19 mouse cellular contexts compared by ENCODE assay signal in genomic region chr6:120076619-120077450, GRCm38 (mm10). TPM values are rescaled to one million over a fixed set of nuclear protein-coding genes. Genes with fewer than 3 reads are reported as not detected.
DNase-seq lines count a peak whose midpoint lies in the region; ATAC-seq and TF ChIP-seq lines count a peak whose summit lies in the region.
"Had no signal": no experiment of that assay in that cellular context is flagged by ENCODE, and none has a peak within 500 bp of the region (broad histone marks: within the 10 kb centered on the region; RNA-seq: fewer than 3 reads in every experiment).

No protein-coding gene starts in this region.

- H3K36me3 ChIP-seq in liver, embryonic 11.5 days (ENCODE audit: control insufficient read depth, insufficient read depth, low read length): no peaks in the 10 kb centered on the region
- no peaks in the 10 kb centered on the region for H3K36me3 ChIP-seq in liver, embryonic 14.5 days (replicated peaks; ENCODE audit: control insufficient read depth, insufficient read depth, low read depth)
- H3K36me3 ChIP-seq in splenic B cell, adult 2 months (ENCODE audit: control insufficient read depth, insufficient read depth, low read length, poor library complexity, severe bottlenecking): no peaks in the 10 kb centered on the region
- H3K36me3 ChIP-seq: hindbrain, embryonic 10.5 days; intestine, embryonic 15.5 days; limb, embryonic 15.5 days; midbrain, embryonic 12.5 days had no signal

- H3K4me3 ChIP-seq in liver, embryonic 11.5 days (ENCODE audit: low read depth, low read length): no peak overlapping the region
- no peak overlapping the region for H3K4me3 ChIP-seq in liver, embryonic 14.5 days (ENCODE audit: insufficient read depth in 1 of 2, low read depth in 2 of 2, low read length in 2 of 2)
- H3K4me3 ChIP-seq: hindbrain, embryonic 10.5 days; intestine, embryonic 15.5 days; limb, embryonic 15.5 days; midbrain, embryonic 12.5 days; myocyte had no signal

- ATAC-seq in liver, embryonic 11.5 days (replicated peaks; ENCODE audit: low FRiP score): peak; percentile 64
- peak; percentile 95 for ATAC-seq in erythroblast, adult 5-6 weeks (replicated peaks; ENCODE audit: low FRiP score, poor library complexity, severe bottlenecking)
- ATAC-seq in liver, embryonic 14.5 days (ENCODE audit: insufficient read depth): peak; percentile 68
- ATAC-seq in frontal cortex, adult (ENCODE audit: low TSS enrichment): no peak
- ATAC-seq: intestine, embryonic 15.5 days had no signal

- H3K27me3 ChIP-seq in liver, embryonic 11.5 days (replicated peaks; ENCODE audit: control insufficient read depth, insufficient read depth, low read length): no peaks in the 10 kb centered on the region
- no peaks in the 10 kb centered on the region for H3K27me3 ChIP-seq in liver, embryonic 14.5 days (ENCODE audit: control insufficient read depth, insufficient read depth, low read length)
- H3K27me3 ChIP-seq in splenic B cell, adult 2 months (ENCODE audit: control insufficient read depth, insufficient read depth, low read length, poor library complexity, severe bottlenecking): no peaks in the 10 kb centered on the region; the same call in 1 of the 2 replicates
- H3K27me3 ChIP-seq: intestine, embryonic 15.5 days; limb, embryonic 15.5 days; midbrain, embryonic 12.5 days had no signal

- TF ChIP-seq CTCF in liver, embryonic 14.5 days (IDR thresholded peaks at IDR 0.05; ENCODE audit: low read depth): no peak

- WGBS in liver, embryonic 11.5 days: 65% methylated on average over 6 of the region's 6 CpGs
- WGBS in liver, embryonic 14.5 days (ENCODE audit: insufficient replicate concordance): 55% methylated on average over 6 of the region's 6 CpGs

- no peaks in the 10 kb centered on the region for H3K9me3 ChIP-seq in liver, embryonic 11.5 days (ENCODE audit: control insufficient read depth, low read length)
- no peaks in the 10 kb centered on the region for H3K9me3 ChIP-seq in liver, embryonic 14.5 days (ENCODE audit: control insufficient read depth, low read length)
- H3K9me3 ChIP-seq: hindbrain, embryonic 10.5 days; intestine, embryonic 15.5 days; limb, embryonic 15.5 days; midbrain, embryonic 12.5 days had no signal

- no peak for DNase-seq in liver, embryonic 11.5 days (ENCODE audit: low spot score)
- DNase-seq in liver: no peak
- DNase-seq in liver, embryonic 14.5 days (ENCODE audit: low read depth in 3 of 3, low spot score in 3 of 3): peak in 2 of 3 experiments; percentile 16 to 20
- DNase-seq in splenic B cell, adult 2 months (ENCODE audit: low read depth, low spot score): peak; percentile 33
- DNase-seq in urinary bladder, postnatal 14 days (ENCODE audit: low spot score): no peak
- DNase-seq in kidney, adult 8-10 months: no peak
- DNase-seq: adrenal gland, postnatal 25 days; cerebellum, postnatal 10 days; gastrocnemius, postnatal 36 days; kidney, postnatal 10 days; lung, postnatal 14 days had no signal

- H3K4me1 ChIP-seq in liver, embryonic 11.5 days (replicated peaks; ENCODE audit: control insufficient read depth, insufficient read depth, low read length): no peaks in the 10 kb centered on the region
- H3K4me1 ChIP-seq in liver, embryonic 14.5 days (replicated peaks; ENCODE audit: control insufficient read depth in 2 of 2, insufficient read depth in 2 of 2, low read length in 1 of 2): peaks cover 12% of the 10 kb centered on the region in 2 experiments
- H3K4me1 ChIP-seq: hindbrain, embryonic 10.5 days; intestine, embryonic 15.5 days; limb, embryonic 15.5 days; midbrain, embryonic 12.5 days had no signal

- H3K9ac ChIP-seq in liver, embryonic 11.5 days (ENCODE audit: low read depth, low read length): no peak overlapping the region; the same call in 1 of the 2 replicates
- no peak overlapping the region for H3K9ac ChIP-seq in liver, embryonic 14.5 days (replicated peaks)
- H3K9ac ChIP-seq: intestine, embryonic 15.5 days; limb, embryonic 15.5 days; midbrain, embryonic 12.5 days had no signal

- peak; percentile 17; the same call in 1 of the 2 replicates for TF ChIP-seq EP300 in liver, embryonic 14.5 days (IDR thresholded peaks at IDR 0.05; ENCODE audit: low read depth)

- H3K27ac ChIP-seq in liver, embryonic 11.5 days (ENCODE audit: low read depth, low read length): peak overlapping the region; percentile 46; the same call in 1 of the 2 replicates
- peak overlapping the region; percentile 37 for H3K27ac ChIP-seq in liver, embryonic 14.5 days
- H3K27ac ChIP-seq: hindbrain, embryonic 10.5 days; intestine, embryonic 15.5 days; limb, embryonic 15.5 days; midbrain, embryonic 12.5 days had no signal

- H3K4me2 ChIP-seq in liver, embryonic 11.5 days: no peak overlapping the region
- H3K4me2 ChIP-seq in liver, embryonic 14.5 days (ENCODE audit: low read depth): peak overlapping the region; percentile 13; the same call in 1 of the 2 replicates
- H3K4me2 ChIP-seq: intestine, embryonic 15.5 days; limb, embryonic 15.5 days; midbrain, embryonic 12.5 days had no signal

RNA-seq across cellular contexts. Expression of gene Ninj2, which starts 16.3 kb away (rescaled TPM):
- polyA plus RNA-seq in liver, embryonic 11.5 days (2014; fragmentation: Nextera tagmentation; extraction: Ambion mirVana): not detected in 2 replicates
- 6.7 and 8.1 TPM in 2 replicates for total RNA-seq in erythroblast, adult 5-6 weeks (2015; ENCODE audit: low replicate concordance)
- not detected in 2 replicates for total RNA-seq in erythroblast, adult 5-6 weeks (2017; ENCODE audit: low replicate concordance)
- polyA plus RNA-seq in liver, embryonic 14.5 days (2012; rRNA removed): 0.14 TPM in 1 of 2 replicates, not detected in the other
- polyA plus RNA-seq in liver, embryonic 14.5 days (2014; fragmentation: Nextera tagmentation; extraction: Ambion mirVana): 0.33 TPM in 1 of 2 replicates, not detected in the other
- total RNA-seq: adrenal gland, postnatal 25 days; gastrocnemius, postnatal 36 days had no signal
- polyA plus RNA-seq: heart, embryonic 14.5 days; hindbrain, embryonic 10.5 days; intestine, embryonic 15.5 days; midbrain, embryonic 12.5 days had no signal

RNA-seq across cellular contexts. Expression of gene Wnk1, which starts 38.4 kb away (rescaled TPM):
- 46.6 and 55.2 TPM in 2 replicates for polyA plus RNA-seq in liver, embryonic 11.5 days (2014; fragmentation: Nextera tagmentation; extraction: Ambion mirVana)
- total RNA-seq in erythroblast, adult 5-6 weeks (2015; ENCODE audit: low replicate concordance): 1,533 and 1,561 TPM in 2 replicates
- 1,721 and 1,769 TPM in 2 replicates for total RNA-seq in erythroblast, adult 5-6 weeks (2017; ENCODE audit: low replicate concordance)
- polyA plus RNA-seq in liver, embryonic 14.5 days (2012; rRNA removed): 46.9 and 50.8 TPM in 2 replicates
- 26.9 and 29.0 TPM in 2 replicates for polyA plus RNA-seq in liver, embryonic 14.5 days (2014; fragmentation: Nextera tagmentation; extraction: Ambion mirVana)

Comparison
In these comparisons a context has a peak if more than half of its experiments do, and no peak if none do; other contexts are left out.
1. DNase-seq: peak in liver, embryonic 14.5 days (2 of 3) and splenic B cell, adult 2 months (single experiment); none in liver, embryonic 11.5 days (single experiment), liver (single experiment), urinary bladder, postnatal 14 days (single experiment) and kidney, adult 8-10 months (0 of 2).